Mouse (Mus musculus) ES-E14 (cell line): ENCODE results near the gene Ccdc40.

Experiments
- HCFC1 ChIP-seq: IDR thresholded peaks from 2 replicates; pipeline ENCODE4 v1.6.1; 2012; ENCODE audit warnings: low read length, inconsistent platforms, borderline replicate concordance; ENCODE audit not compliant: insufficient read depth
- MAFK ChIP-seq: IDR thresholded peaks from 2 replicates; pipeline ENCODE4 v1.6.1; 2014; ENCODE audit warnings: mild to moderate bottlenecking, low read depth, low read length, inconsistent platforms; ENCODE audit not compliant: insufficient read depth
- ZC3H11A ChIP-seq: IDR thresholded peaks from 2 replicates; pipeline ENCODE4 v1.6.1; 2012; ENCODE audit warnings: low read depth, mild to moderate bottlenecking, inconsistent platforms, low read length, borderline replicate concordance

DNA sequence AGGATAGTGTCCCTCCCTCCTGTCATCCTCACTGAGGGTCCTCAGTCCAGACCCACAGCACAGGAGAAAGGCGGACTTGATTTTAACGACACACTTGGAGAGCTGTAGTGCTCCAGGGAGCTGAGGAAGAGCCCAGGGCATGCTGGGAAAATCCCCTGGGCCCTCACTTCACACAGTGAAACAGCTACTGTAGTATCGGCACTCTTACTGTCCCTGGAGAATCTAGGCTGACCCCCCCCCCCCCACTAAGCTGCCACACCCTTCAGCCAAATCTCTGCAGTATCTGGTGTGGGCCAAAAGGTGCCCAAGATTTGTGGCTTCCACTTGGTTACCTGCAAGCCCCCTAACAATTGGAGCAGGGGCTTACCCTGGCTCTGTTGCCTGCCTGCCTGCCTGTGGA, 8.6 kb downstream of the Ccdc40 start:
- TF ChIP-seq HCFC1 (no peak), ZC3H11A (no peak), MAFK (no peak)
